Mouse (Mus musculus): ENCODE data around the gene Tuba1b.
"Not testable (repeated sequence)": the region's sequence is repeated elsewhere in the genome, so short reads cannot be mapped to it uniquely, and the experiment has no call there.

The Tuba1b gene

GRCm38 (mm10) chr15:98953401-98954356, 19.3 kb upstream of the Tuba1b start, which contains the start of the genes Gm49450 and Tuba1a:
TSS of gene Gm49450 (minus strand) at chr15:98953551.
TSS of gene Tuba1a (minus strand) at chr15:98953703.
- peak; percentile 94 for DNase-seq

DNA sequence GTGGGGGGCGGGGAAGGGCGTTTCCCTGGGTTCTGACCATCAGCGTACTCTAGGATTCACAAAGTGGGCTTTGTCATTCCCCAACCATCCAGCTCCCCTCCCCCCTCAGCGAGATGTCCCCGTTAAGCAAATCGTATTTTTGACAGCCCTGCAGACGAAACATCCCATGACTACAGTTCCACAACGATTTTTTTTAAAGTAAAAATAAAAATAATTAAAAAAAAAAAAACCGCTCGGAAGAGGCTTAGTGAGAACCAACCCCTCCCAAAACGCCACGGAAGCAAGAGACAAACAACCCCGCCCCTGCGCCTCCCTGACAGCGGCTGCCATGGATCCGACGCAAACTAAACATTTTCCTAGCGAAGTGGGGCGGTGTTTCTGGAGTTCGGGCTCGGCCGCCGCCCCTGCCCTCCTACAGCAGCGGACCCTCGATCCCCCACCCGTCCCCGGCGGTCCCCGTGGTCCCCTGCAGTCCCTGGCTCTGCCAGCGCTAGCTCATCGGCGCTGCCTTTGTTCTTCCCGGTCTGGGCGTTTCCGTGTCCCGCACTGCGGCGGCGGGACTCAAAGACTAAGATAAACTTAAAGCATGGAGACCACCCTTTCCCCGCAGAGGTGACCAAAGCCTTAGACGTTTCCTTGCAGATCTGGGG, 18.5 kb upstream of the Tuba1b start:
- DNase-seq = peak; percentile 68

DNA sequence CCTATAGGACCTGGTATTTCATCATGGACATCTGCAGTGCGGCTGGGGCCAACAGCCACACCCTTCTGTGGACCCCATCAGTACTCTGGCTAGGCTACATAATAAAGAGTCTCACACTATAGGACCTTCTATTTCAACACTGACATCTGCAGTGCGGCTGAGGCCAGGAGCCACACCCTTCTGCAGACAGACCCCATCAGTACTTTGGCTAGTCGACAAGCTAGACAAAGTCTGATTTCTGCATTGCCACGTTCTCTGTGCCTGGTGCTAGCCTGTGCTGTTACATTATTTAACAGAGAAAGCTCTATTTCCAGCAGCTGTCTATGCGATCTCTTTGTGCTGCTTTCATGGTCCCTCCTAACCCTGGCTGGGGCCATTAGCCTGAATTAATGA, 17.7 kb upstream of the Tuba1b start:
- DNase-seq = no peak

GRCm38 (mm10) chr15:98951122-98952062, 17.0 kb upstream of the Tuba1b start:
- not testable (repeated sequence) for DNase-seq

DNA sequence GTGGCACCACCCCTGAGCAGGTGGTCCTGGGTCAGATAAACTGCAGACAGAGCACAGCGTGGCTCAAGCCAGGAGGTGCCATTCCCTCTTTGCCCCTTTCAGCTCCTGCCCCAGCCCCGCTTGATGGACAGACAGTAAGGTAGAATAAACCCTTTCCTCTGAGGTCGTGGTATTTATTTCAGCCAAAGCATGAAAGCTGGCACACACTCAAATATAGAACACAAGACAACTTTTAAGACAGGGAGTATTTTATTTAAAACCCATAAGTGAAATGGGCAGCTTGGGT, 15.2 kb upstream of the Tuba1b start:
- no peak for DNase-seq

GRCm38 (mm10) chr15:98948857-98949606, 14.7 kb upstream of the Tuba1b start:
- no peak for DNase-seq

DNA sequence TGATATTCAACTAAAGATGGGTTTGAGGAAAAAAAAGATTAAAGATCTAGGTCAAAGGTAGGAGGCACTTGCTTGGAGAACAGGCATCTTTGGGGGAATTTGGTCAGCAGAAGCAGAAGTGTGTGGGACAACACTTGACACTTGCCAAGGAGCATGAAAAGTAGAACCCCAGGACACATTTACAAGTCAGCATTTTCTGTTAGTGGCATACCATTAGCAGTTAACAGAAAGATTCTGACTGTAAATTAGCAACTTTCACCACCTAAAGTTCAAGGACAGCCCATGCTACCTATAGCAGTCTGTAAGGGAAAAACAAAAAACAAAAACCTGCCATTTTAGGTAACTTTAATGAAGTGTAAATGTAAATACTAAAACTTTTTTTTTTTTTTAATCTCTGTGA, 14.0 kb upstream of the Tuba1b start:
- no peak for DNase-seq

DNA sequence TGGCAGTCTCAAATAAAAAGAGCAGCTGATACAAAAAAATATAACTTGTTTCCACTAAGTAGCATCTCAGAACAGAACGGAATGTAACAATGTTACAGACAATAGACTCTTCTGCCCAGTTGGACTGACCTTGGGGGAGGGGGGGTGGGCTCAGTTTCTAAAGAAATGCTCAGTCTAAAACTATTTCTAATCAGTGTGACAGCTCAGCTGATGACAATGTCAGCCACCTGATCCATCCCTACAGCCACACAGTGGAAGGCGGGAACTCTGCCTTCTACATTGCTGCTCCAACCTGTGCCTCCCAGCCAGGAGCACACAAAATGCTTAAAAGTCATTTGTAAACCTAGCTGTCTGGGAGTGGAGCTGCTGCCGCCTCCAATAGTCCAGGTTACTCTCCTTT, 13.5 kb upstream of the Tuba1b start:
- no peak for DNase-seq

- no peak for DNase-seq
These were observed 8.8 kb upstream of the Tuba1b start for GRCm38 (mm10) chr15:98943133-98943532.

DNA sequence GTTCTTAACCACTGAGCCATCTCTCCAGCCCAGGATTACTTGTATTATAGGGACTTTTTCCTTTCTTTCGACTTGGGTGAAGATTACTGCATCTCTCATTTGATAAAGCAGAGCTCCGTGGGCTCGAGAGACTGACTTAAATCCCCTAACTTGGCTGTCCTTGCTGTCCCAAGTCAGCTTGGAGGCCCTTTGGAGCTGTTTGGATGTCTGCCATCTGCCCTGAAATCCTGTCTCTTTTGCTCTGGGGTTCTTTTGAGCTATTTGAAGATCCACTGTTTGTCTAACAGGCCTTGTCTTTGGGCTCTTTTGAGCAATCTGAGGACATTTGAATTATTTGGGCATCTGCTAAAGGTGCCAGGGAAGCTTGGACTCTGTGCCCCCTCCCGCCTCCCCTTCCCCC, 7.7 kb upstream of the Tuba1b start:
- DNase-seq = no peak

DNA sequence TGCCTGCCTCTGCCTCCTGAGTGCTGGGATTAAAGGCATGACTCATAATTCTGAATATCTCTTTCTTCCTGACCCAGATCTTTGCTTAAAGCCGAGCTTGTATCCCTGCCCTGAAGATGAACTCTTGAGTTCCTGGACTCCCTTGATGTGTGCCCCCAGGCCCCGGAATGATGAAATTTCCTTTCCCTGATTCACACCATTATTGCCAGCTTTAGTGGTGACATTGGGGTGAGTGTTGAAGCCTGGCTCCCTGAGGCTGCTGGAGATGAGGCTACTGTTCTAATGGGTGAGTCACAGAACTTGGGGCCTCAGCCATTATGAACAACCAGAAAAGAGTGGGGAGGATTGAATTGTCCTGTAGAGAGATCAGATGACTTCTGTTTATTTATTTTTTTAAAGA, 7.2 kb upstream of the Tuba1b start:
- no peak for DNase-seq

DNA sequence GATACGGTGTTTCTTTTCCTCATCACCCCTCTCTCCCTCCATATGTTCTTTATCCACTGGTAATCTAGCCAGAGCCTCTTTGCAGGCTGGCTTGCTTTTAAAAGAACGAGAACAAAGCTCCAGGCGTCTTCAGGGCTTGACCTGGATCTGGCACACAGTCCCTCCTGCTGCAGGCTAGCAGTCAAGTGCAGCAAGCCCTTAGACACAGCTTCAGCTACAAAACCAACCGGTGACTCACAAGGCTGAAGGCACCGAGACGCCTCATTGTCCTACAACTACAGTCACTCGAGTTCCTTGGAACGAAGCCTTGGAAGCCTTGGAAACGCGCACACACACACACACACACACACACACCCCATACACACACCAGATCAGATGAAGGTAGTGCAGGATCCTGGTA, 6.5 kb upstream of the Tuba1b start:
- DNase-seq = peak; percentile 14

- DNase-seq = peak; percentile 98
These were observed 540 bp downstream of the Tuba1b start for GRCm38 (mm10) chr15:98933833-98934216.

DNA sequence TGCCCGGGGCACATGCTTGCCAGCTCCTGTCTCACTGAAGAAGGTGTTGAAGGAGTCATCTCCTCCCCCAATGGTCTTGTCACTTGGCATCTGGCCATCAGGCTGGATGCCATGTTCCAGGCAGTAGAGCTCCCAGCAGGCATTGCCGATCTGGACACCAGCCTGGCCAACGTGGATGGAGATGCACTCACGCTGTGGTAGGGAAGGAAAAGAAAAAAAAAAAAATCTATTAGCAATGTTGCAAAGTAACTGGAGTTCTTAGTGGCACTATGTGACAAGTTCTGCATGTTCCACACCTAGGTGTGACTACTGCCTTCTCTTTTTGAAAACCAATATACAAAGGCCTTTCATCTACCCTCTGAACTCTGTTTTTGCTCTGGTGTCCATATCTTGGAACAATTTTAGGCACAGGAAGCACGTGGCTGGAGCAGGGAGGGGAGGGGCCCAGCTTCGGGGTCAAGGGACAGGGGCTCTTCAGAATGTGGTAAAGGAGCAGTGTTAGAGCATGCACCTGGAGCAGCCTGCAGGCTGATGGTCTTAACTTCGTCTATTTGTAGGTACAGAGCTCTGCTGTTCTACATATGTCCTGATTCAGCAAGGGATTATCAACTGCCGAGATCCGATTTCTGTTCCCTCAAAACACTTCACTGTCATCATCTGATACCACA, 1.2 kb downstream of the Tuba1b start:
- not testable (repeated sequence) for DNase-seq

GRCm38 (mm10) chr15:98930998-98931397, 3.4 kb downstream of the Tuba1b start:
- DNase-seq = no peak

- no peak for DNase-seq
These were observed 4.2 kb downstream of the Tuba1b start for GRCm38 (mm10) chr15:98930017-98930734.

- DNase-seq = peak; percentile 66
These were observed 5.6 kb downstream of the Tuba1b start for GRCm38 (mm10) chr15:98928598-98929240.

DNA sequence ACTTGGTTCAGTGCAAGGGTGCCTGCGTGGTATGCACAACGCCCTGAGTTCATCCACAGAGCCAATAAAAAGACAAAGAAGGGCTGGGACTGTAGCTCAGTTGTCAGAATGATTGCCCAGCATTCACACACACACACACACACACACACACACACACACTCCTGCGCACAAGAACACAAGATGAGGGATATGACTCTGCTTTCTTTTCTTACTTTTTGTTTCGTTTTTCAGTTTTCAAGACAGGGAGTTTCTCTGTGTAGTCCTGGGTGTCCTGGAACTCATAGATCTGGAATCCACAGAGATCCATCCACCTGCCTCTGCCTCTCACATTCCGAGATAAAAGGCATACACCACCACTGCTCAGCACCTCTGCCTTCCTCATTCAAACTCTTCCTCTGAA, 6.8 kb downstream of the Tuba1b start:
- DNase-seq = no peak

DNA sequence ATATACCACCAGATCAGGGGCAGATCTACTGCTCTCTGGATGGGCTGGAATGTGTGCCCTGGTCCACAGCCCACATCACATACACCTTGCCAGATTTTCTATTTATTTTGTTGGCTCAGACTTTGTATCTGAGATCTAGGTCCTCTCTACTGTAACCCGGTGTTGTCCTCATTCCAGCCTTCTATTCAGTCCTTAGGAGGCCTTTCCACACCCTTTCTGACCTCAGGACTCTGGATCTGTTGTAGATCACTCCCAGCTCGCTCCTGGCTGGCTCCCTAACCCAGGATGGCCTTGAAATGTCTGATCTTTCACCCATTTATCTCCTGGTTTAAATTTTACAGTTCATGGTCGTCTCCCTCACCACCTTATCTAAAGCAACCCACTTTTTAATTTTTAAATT, 9.7 kb downstream of the Tuba1b start:
- DNase-seq = no peak

GRCm38 (mm10) chr15:98923031-98923537, 11.3 kb downstream of the Tuba1b start:
- DNase-seq = no peak
